Mouse (Mus musculus): ENCODE data around the gene Rasl10b.

DNA sequence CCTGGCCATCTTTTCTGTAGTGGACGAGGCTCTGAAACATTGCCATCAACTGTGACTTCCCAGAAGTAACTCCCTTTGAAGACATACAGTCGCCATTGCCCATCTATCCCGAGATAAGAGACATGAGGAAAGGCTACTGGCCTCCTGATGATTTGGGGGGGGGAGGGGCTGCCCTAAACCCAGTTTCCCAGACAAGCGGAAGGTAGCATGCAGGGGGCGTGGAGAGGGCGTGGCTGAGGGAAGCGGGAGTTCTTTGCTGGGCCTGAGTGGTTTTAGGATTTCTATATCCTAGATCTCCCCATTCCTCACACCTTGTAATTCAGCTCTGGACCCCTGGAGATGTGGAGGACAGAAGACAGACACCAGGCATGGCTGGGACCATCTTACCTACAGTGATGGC lies 34.9 kb downstream of the Rasl10b start:
- TF ChIP-seq CTCF (IDR thresholded peaks at IDR 0.05; ENCODE audit: low read depth) (no peak), EP300 (IDR thresholded peaks at IDR 0.05; ENCODE audit: low read depth) (no peak)
